Mouse (Mus musculus) cerebellum, adult 2 months (tissue): Measurements from ENCODE around the gene Met.

Source experiments
- CTCF ChIP-seq: fragments of 200-500 bp; IDR thresholded peaks from 2 replicates; pipeline ENCODE4 v1.5.1; 2011; ENCODE audit warnings: low read depth, mild to moderate bottlenecking, control low read depth, low read length, moderate library complexity, borderline replicate concordance; ENCODE audit not compliant: insufficient read depth
- POLR2A ChIP-seq: fragments of 200-500 bp; IDR thresholded peaks from 2 replicates; pipeline ENCODE4 v1.6.1; 2011; ENCODE audit warnings: low read length, control low read depth, borderline replicate concordance; ENCODE audit not compliant: insufficient read depth

- TF ChIP-seq CTCF: no peak
- TF ChIP-seq POLR2A: no peak
Observed at GRCm38 (mm10) chr6:17580349-17580748, 116.7 kb downstream of the Met start.
